Mouse (Mus musculus) limb, embryonic 15.5 days (tissue): ENCODE measurements around the gene Evx1. TPM values are rescaled to one million over a fixed set of nuclear protein-coding genes. Genes with fewer than 3 reads are reported as not detected.
A peak's percentile ranks its signal among the peaks of the same experiment; 100 is the strongest.

Source experiments
- ATAC-seq: fragments of 200-750 bp; cut with Nextera tagmentation; 2 replicates; pipeline ENCODE4 v1.8.0; 2017; ENCODE audit warnings: low read depth, moderate TSS enrichment; ENCODE audit not compliant: insufficient number of reproducible peaks, low FRiP score, low TSS enrichment
- H3K27ac ChIP-seq: fragments of 300-500 bp; sonication (generic); 2 replicates; pipeline ENCODE4 v1.5.1; 2015; ENCODE audit warnings: moderate library complexity, mild to moderate bottlenecking, inconsistent platforms
- H3K27me3 ChIP-seq: fragments of 300-500 bp; sonication (generic); 2 replicates; pipeline ENCODE4 v1.6.1; 2015; ENCODE audit warnings: inconsistent platforms
- H3K36me3 ChIP-seq: fragments of 300-500 bp; sonication (generic); 2 replicates; pipeline ENCODE4 v1.6.1; 2015; ENCODE audit warnings: inconsistent platforms
- H3K4me1 ChIP-seq: fragments of 300-500 bp; sonication (generic); 2 replicates; pipeline ENCODE4 v1.6.1; 2015; ENCODE audit warnings: inconsistent platforms
- H3K4me2 ChIP-seq: fragments of 300-500 bp; sonication (generic); 2 replicates; pipeline ENCODE4 v1.6.1; 2015; ENCODE audit warnings: mild to moderate bottlenecking, inconsistent platforms
- H3K4me3 ChIP-seq: fragments of 300-500 bp; sonication (generic); 2 replicates; pipeline ENCODE4 v1.5.1; 2015; ENCODE audit warnings: mild to moderate bottlenecking, inconsistent platforms
- H3K9ac ChIP-seq: fragments of 300-500 bp; sonication (generic); 2 replicates; pipeline ENCODE4 v1.6.1; 2015; ENCODE audit warnings: inconsistent platforms
- H3K9me3 ChIP-seq: fragments of 300-500 bp; sonication (generic); 2 replicates; pipeline ENCODE4 v1.6.1; 2016; ENCODE audit warnings: inconsistent platforms
- WGBS: fragments of 180-500 bp; shearing (Covaris S2); methylation state at CpG from one replicate; pipeline ENCODE4 v1.1.7; 2015; 5-methylcytosine and 5-hydroxymethylcytosine counted together
- polyA plus RNA-seq: library from polyadenylated mRNA; unstranded; fragments of >200 nt; fragmentation: Nextera tagmentation; extraction: Ambion mirVana; gene quantifications from 2 replicates; pipeline ENCODE4 v1.2.1, GENCODE M21; 2015

Gene Evx1
- polyA plus RNA-seq, 1 experiment from 2014 or later = 0.59 TPM

DNA sequence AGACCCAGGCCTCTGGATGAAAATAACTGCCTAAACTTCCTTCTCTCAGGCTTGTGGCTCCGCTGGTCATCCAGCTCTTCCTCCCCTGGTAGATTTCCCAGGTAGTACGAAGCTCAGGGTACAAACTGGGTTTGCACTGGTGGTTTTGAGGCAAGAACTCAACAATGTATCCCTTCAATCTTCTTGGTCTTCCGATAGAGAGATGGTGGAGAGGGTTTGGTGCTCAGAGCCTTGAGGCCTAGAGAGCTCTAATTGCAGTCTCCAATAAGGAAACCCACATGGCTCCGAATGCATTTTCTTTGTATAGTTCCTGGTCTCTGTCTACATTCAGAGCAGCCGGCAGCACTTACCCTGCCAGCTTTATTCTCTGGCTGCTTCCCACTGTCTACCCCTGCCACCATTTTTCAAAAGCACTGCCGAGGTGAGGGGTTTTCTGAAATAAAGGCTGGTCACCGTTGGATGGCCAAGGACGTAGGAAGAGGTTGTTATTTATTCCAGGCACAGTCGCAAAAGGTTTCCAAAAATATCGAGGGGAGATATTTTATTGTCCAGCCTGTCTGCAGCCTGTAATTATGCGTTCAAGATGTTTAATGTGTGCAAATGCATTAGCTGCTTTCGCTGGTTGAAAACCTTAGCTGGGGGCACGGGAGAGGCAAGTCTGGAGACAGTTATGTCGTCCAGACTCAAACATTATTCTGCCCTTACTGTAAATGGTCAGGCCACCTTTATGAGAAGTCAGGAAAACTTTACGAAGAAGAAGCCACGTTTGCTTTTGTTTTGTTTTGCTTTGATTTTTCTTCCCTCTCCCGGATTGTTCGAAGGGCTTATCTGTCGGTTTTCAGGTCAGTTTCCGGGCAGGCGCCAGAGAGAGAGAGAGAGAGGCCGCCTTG lies 40.3 kb upstream of the Evx1 start:
- Histone ChIP-seq H3K4me3 (no peak overlapping the region), H3K27ac (no peak overlapping the region), H3K4me2 (peak overlapping the region; percentile 30; the same call in 1 of the 2 replicates), H3K9me3 (no peaks in the 10 kb centered on the region), H3K36me3 (no peaks in the 10 kb centered on the region), H3K4me1 (peaks cover 17% of the 10 kb centered on the region), H3K9ac (no peak overlapping the region), H3K27me3 (peaks cover 90% of the 10 kb centered on the region)
- no peak for ATAC-seq
- WGBS = 31% methylated on average over 22 of the region's 22 CpGs

DNA sequence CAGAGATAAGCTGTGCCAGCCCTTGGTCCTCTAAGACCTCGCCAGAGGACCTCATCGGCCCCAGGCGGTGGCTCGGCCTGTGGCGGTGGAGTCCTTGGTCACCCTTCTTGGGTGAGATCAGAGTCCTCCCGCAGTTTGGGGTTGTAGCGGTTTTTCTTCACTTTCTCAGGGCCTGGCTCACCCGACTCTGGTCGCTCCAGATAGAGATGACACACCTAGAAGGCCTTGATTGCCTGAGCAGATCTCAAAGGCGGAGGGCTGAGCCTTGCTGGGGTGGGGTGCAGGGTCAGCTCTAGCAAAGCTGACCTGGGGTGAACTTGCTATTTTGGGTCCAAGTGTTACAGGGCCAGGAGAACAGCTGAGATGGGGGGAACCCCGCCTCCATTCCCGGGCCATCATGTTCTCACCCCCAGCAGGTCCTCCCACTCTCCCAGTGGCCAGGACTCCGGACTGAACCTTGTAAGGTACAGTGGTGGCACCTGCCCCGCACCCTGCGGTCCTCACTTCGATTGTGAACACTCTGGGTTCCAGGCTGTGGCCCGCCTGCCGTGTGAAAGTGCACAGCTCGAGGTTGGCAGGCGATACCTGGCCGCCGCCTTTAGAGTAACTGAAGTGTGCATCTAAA lies 39.5 kb upstream of the Evx1 start:
- H3K27ac ChIP-seq = no peak overlapping the region
- 33% methylated on average over 22 of the region's 22 CpGs for WGBS
- H3K4me2 ChIP-seq = peak overlapping the region; percentile 30
- no peaks in the 10 kb centered on the region for H3K9me3 ChIP-seq
- no peak overlapping the region for H3K9ac ChIP-seq
- ATAC-seq = no peak
- H3K4me1 ChIP-seq = peaks cover 17% of the 10 kb centered on the region
- H3K36me3 ChIP-seq = no peaks in the 10 kb centered on the region
- peak overlapping the region; percentile 16 for H3K4me3 ChIP-seq
- H3K27me3 ChIP-seq = peaks cover 83% of the 10 kb centered on the region

DNA sequence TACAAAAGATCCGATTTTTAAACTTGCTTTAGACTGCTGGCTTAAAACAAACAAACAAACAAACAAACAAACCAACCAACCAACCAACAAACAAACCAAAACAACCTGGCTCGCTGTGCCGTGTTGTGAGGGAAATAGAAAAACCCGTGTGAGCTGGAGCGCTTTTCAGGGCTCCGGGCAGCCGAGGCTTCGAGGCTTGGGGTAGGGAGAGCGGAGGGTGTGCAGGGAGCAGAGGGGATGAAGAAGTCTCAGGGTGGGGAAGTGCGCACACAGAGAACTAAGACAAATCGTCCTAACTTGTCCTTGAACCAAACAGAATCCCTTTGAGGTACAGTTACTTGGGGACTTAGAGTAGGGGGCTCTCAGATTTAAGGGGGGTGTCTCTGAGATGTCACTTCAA lies 38.7 kb upstream of the Evx1 start:
- Histone ChIP-seq H3K9ac (no peak overlapping the region), H3K4me1 (peaks cover 17% of the 10 kb centered on the region)
- 29% methylated on average over 11 of the region's 11 CpGs for WGBS

DNA sequence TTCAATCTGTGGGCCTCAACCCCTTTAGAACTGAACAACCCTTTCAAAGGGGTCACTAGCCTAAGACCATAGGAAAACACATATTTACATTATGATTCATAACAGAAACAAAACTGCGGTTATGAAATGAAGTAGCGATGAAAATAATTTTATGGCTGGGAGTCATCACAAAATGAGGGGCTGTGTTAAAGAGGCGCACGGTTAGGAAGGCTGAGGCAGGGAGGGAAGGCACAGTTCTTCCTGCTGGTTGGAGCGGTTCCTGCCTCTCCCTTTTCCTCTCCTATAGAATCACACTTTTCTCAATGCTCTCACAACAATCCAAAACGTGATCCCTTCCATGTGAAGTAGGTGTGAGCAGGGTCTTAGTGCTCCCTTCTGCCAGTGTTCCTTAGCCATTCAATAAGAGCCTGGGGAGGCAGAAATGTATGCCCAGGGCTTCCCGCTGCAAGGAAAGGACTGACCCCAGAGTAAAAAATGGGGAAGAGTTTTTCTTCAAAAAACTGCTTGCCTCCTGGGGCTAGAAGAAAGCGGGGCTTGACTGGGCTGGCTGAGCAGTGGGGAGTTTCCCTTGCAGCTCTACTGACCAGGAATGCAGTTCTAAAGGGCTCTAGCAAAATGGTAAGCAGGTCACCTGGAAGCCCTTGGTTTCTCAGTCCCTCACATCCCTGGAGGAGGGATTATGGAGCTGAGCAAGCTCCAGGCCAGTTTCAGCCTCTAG lies 37.6 kb upstream of the Evx1 start:
- Histone ChIP-seq H3K4me1 (peaks cover 12% of the 10 kb centered on the region), H3K4me3 (no peak overlapping the region), H3K27ac (no peak overlapping the region)

More for the DNA sequence above, 38.7 kb upstream of the Evx1 start:
- Histone ChIP-seq H3K27me3 (peaks cover 78% of the 10 kb centered on the region), H3K36me3 (no peaks in the 10 kb centered on the region), H3K27ac (no peak overlapping the region), H3K4me3 (no peak overlapping the region), H3K9me3 (no peaks in the 10 kb centered on the region), H3K4me2 (peak overlapping the region; percentile 30; the same call in 1 of the 2 replicates)
- no peak for ATAC-seq

DNA sequence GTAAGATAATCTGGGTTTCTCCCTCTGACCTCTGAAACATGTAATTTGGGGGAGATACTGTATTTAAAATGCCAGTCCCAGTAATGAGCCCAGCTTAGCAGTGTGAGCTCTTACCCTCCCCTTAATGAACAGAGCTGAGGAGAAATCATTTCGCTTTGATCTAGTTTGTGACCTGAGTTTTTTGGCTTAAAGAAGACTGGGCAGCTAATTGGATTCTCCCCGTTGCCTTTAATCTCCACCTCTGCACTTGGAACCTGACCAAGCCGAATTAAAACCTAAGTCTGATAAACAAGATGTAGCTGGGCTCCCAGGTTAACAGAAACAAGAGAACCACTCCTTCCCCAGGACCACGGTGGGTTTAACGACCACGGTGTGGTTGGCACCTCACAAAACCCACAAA lies 36.9 kb upstream of the Evx1 start:
- no peaks in the 10 kb centered on the region for H3K36me3 ChIP-seq
- ATAC-seq = no peak
- peaks cover 67% of the 10 kb centered on the region for H3K27me3 ChIP-seq
- H3K4me1 ChIP-seq = peaks cover 15% of the 10 kb centered on the region
- 13% methylated on average over 6 of the region's 6 CpGs for WGBS
- no peak overlapping the region for H3K4me3 ChIP-seq
- no peak overlapping the region for H3K4me2 ChIP-seq
- no peaks in the 10 kb centered on the region for H3K9me3 ChIP-seq
- H3K9ac ChIP-seq = no peak overlapping the region
- H3K27ac ChIP-seq = no peak overlapping the region

More for the DNA sequence above, 37.6 kb upstream of the Evx1 start:
- Histone ChIP-seq H3K4me2 (no peak overlapping the region), H3K36me3 (no peaks in the 10 kb centered on the region), H3K27me3 (peaks cover 68% of the 10 kb centered on the region), H3K9me3 (no peaks in the 10 kb centered on the region), H3K9ac (no peak overlapping the region)
- WGBS = 30% methylated on average over 8 of the region's 8 CpGs
- ATAC-seq = no peak

DNA sequence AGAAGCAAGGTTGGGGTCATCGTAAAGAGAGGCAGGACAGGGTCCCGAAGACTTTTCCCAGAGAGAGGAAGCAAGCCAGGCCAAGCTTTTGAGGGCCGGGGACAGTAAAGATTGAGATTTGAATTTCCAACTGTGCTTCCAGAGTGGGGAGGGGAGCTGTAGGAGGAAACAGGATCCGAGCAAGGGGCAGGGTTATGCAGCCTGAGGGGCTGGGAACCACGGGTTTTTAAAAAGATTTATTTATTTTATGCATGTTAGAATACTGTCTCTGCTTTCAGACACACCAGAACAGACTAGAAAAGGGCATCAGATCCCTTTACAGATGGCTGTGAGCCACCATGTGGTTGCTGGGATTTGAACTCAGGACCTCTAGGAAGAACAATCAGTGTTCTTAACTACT lies 36.4 kb upstream of the Evx1 start:
- H3K4me3 ChIP-seq = no peak overlapping the region
- H3K27me3 ChIP-seq = peaks cover 64% of the 10 kb centered on the region
- peaks cover 16% of the 10 kb centered on the region for H3K4me1 ChIP-seq
- H3K4me2 ChIP-seq = no peak overlapping the region
- H3K9me3 ChIP-seq = no peaks in the 10 kb centered on the region
- H3K9ac ChIP-seq = no peak overlapping the region
- WGBS = 14% methylated on average over 5 of the region's 5 CpGs
- H3K27ac ChIP-seq = no peak overlapping the region
- ATAC-seq = no peak
- no peaks in the 10 kb centered on the region for H3K36me3 ChIP-seq

DNA sequence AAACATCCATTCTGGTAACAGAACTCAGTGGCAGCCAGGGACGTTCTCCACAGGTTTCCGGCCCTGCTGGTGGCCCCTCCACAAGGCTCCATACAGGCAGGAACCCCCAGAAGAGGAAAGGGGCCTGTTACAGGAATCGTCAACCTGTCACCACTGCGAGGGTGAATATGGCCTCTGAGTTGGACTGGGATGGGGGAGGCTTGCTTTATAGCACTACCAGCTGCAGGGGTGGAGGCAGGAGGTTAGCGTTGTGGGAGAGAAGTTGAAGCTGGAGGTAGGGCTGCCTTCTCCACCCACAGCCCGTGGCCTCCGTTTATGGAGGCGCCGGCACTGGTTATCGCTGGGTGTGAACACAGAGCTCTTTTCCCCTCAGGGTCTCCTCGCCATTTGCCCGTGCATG lies 32.2 kb upstream of the Evx1 start:
- Histone ChIP-seq H3K4me2 (no peak overlapping the region), H3K27ac (no peak overlapping the region), H3K9me3 (no peaks in the 10 kb centered on the region), H3K36me3 (no peaks in the 10 kb centered on the region), H3K27me3 (peaks cover 34% of the 10 kb centered on the region), H3K4me3 (no peak overlapping the region), H3K9ac (no peak overlapping the region), H3K4me1 (0 out of 2 replicates have a peak, but pooled peaks cover 7% of the 10 kb centered on the region)
- WGBS = 17% methylated on average over 12 of the region's 12 CpGs
- ATAC-seq = no peak

DNA sequence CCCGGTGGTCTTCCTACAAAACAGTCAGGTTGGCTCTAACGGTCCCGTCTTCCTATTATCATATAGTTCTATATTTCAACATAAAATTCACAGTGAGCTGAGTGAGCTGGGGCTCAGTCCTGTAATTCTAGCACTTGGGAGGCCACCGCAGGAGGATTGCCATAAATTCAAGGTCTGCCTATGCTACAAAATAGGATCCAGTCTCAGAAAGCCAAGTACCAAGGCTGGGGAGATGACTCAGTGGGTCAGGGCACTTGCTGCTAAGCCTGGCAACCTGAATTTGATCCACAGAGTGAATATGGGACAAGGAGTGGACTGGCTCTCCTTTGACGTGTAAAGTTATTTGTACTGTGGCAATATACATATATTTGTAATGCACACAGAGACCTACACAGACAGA lies 29.4 kb upstream of the Evx1 start:
- Histone ChIP-seq H3K9ac (no peak overlapping the region), H3K36me3 (no peaks in the 10 kb centered on the region), H3K4me2 (no peak overlapping the region), H3K9me3 (no peaks in the 10 kb centered on the region), H3K4me3 (no peak overlapping the region), H3K4me1 (0 out of 2 replicates have a peak, but pooled peaks cover 7% of the 10 kb centered on the region), H3K27me3 (peaks cover 18% of the 10 kb centered on the region; the same call in 1 of the 2 replicates), H3K27ac (no peak overlapping the region)
- WGBS = 71% methylated on average over 5 of the region's 5 CpGs
- no peak for ATAC-seq

DNA sequence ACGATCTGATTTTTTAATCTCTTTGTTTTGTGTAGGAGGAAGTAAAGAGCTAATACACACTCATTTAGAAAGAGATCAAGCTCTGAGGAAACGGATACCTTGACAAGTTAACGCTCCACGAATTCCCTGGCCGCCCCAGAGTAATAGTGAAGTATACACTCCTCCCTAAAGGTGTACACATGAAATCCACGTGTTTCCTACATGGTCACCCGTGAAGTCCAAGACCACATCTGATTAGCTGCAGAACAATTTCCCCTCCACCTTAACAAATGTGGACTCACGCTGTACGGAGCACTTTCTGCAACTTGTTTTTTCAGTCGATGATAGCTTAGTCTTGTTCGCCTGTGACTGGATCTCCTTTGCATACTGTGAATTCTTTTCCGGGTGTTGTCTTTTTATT lies 23.1 kb upstream of the Evx1 start:
- H3K36me3 ChIP-seq = no peaks in the 10 kb centered on the region
- no peak overlapping the region for H3K4me3 ChIP-seq
- H3K27ac ChIP-seq = no peak overlapping the region
- no peak overlapping the region for H3K4me2 ChIP-seq
- no peaks in the 10 kb centered on the region for H3K9me3 ChIP-seq
- ATAC-seq = no peak
- no peak overlapping the region for H3K9ac ChIP-seq
- H3K4me1 ChIP-seq = peaks cover 11% of the 10 kb centered on the region
- WGBS = 24% methylated on average over 12 of the region's 12 CpGs
- H3K27me3 ChIP-seq = peaks cover 34% of the 10 kb centered on the region

DNA sequence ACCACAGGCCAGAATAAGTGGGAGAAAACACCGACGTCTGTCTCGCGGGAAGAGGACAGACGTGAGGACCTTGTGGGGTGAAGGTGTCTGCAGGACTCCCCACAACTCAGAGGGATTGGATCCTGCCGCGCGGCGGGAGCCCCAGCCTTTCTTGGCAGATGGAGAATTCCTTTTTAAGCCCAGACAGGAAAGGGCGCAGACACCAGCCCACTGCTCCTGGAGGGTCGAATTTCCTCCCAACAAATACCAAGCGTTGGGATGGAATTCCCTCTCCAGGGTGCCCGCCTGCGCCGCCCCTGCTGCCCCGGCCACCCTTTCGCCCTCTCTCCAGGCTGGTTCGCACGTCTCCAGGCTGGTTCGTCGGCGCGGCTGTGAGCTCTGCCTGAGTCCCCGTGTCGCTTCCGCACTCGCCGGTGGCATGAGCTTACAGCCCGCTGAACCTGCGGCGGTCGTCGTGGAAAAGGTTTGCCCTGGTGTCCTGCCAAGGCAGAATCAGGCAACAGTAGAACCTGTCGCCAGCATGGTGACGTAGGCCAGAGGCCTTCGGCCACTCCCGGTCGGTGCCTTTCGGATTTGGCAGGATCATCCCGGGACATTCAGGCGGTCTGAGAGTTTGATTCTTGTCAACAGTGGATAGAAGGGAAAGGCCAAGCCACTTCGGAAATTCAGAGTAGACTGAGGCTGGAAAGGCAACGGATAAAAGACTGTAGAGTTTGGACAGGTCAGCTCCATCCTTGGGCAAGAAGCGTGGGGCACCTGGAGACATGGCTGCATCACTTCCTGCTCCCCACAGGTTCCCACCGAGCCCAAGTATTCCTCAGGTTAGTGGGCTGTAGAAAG lies 22.1 kb upstream of the Evx1 start:
- peak overlapping the region; percentile 43 for H3K4me3 ChIP-seq
- H3K9me3 ChIP-seq = no peaks in the 10 kb centered on the region
- no peak for ATAC-seq
- H3K27ac ChIP-seq = no peak overlapping the region
- WGBS = 4% methylated on average over 45 of the region's 45 CpGs
- peaks cover 11% of the 10 kb centered on the region for H3K4me1 ChIP-seq
- H3K9ac ChIP-seq = no peak overlapping the region
- H3K36me3 ChIP-seq = no peaks in the 10 kb centered on the region
- H3K27me3 ChIP-seq = peaks cover 38% of the 10 kb centered on the region
- H3K4me2 ChIP-seq = peak overlapping the region; percentile 78

DNA sequence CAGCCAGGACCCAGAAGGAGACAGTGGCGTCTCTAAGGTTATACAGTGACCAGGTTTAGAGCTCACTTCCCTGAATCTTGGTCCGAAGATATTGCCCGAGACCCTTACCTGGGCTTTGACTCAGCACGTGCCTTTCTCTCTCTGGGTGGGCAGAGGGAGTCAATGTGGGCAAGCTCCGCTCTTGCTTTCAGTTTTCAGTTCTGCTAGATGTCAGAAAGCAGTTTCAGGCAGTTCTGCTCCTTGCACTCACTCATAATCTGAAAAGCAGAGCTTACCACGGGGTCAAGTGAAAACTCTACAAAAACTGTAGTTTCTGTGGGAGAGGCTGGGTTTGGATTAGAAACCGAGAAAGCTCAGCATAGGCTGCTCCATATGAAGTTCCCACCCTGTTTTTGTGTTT lies 21.0 kb upstream of the Evx1 start:
- ATAC-seq = no peak
- H3K36me3 ChIP-seq = no peaks in the 10 kb centered on the region
- H3K4me1 ChIP-seq = peaks cover 11% of the 10 kb centered on the region
- 62% methylated on average over 7 of the region's 7 CpGs for WGBS
- no peak overlapping the region for H3K9ac ChIP-seq
- no peak overlapping the region for H3K27ac ChIP-seq
- H3K4me2 ChIP-seq = no peak overlapping the region
- no peaks in the 10 kb centered on the region for H3K9me3 ChIP-seq
- no peak overlapping the region for H3K4me3 ChIP-seq
- peaks cover 35% of the 10 kb centered on the region for H3K27me3 ChIP-seq
